Mouse (Mus musculus) spleen, postnatal 10 days (tissue): ENCODE measurements around the gene Prodh2.
"Not testable (repeated sequence)": the region's sequence is repeated elsewhere in the genome, so short reads cannot be mapped to it uniquely, and the experiment has no call there.

Experiments used
- DNase-seq, 2 experiments: peaks; one replicate each; pipeline ENCODE4 v3.0.0; 2021 to 2022; ENCODE audit warnings: low spot score in 2 of 2

Gene Prodh2

GRCm38 (mm10) chr7:30493401-30493931 lies at the start of gene Prodh2:
Gene Prodh2, plus strand, starts transcription at chr7:30493622.
- no peak for DNase-seq

- DNase-seq, result no peak
These were observed 49.7 kb upstream of the Prodh2 start for GRCm38 (mm10) chr7:30443696-30444095.

GRCm38 (mm10) chr7:30444154-30444970 lies 49.1 kb upstream of the Prodh2 start:
- DNase-seq, result peak in 1 of 2 experiments; percentile 26

DNA sequence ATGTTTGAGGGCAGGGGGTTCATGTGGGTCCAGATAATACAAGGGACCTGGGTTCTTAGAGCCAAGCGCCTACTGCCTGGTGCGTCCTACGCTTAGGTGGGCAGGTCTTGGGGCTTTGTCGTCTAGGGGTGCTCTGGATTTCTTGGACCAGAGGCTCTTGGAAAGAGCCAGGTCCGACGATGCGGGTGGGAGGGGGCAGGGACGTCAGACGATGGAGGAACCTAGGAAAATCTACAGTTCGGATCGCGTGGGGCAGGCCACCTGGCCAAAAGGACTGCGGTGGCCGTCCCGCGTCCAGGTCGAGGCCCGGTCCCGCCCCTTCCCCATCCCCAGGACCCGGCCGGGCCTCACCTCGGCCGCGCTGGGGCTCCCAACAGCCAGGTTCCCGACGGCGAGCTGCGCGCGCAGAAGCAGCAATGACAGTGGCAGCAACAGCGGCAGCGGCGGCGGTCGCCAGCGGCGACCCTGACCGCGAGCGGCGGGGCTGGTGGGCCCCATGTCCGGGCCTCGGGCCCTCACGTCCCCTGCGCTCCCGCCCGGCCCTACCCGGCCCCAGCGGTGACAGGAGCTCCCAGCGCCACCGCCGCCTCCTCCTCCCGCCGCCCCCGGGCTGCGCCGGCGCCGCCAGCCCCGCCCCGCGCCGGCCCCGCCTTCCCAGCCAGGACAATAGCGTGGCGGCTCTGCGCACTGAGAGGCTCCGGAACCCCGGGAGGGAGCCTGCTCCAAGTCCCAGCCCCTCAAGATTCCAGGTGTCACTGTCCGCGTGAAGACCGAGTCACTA lies 48.3 kb upstream of the Prodh2 start, which contains the start of gene Aplp1:
Gene Aplp1 (minus strand): TSS at position 565 of the 781 bp plus-strand sequence.
- peak in 1 of 2 experiments; percentile 43 for DNase-seq

- no peak for DNase-seq
These were observed 43.2 kb upstream of the Prodh2 start for GRCm38 (mm10) chr7:30450241-30450640.

DNA sequence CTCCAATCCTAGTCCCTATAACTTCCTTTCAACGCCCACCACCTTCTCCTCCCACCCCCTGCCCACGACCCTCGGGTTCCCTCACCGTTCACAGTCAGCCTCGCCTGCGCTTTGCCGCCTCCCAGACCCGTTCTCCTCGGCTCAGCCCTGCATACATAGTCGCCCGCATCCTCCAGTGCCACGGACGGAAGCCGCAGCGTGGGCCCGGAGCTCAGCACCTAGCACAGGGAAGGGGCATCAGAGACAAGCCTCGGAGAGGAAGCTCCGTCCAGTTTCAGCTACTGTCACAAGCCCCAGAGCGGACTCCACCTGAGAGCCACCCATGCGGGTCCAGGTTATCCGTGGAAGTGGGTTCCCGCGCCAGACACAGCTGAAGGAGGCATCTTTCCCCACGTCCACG lies 40.1 kb upstream of the Prodh2 start:
- no peak for DNase-seq

GRCm38 (mm10) chr7:30453766-30454165 lies 39.7 kb upstream of the Prodh2 start:
- DNase-seq, result peak in 1 of 2 experiments; percentile 71

GRCm38 (mm10) chr7:30454259-30454658 lies 39.2 kb upstream of the Prodh2 start:
- no peak for DNase-seq

DNA sequence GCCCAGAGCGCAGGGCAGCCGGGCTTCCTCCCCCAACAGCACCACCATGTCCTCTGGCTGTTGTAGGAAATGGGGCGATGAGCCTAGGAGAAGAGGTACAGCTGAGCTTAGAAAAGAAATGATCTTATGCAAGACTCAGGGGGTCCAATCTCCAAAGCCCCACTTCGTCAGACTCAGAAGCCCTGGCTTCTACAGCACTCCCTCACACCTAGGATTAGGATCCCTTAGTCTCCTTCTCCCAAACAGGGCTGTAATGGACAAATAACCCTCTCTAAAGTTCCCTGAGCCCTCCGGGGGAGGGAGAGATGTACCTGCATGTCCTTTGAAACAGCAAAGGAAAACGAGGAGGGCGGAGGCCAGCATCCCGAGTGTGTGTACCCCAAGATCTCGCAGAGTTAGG lies 36.9 kb upstream of the Prodh2 start:
- DNase-seq, result no peak

DNA sequence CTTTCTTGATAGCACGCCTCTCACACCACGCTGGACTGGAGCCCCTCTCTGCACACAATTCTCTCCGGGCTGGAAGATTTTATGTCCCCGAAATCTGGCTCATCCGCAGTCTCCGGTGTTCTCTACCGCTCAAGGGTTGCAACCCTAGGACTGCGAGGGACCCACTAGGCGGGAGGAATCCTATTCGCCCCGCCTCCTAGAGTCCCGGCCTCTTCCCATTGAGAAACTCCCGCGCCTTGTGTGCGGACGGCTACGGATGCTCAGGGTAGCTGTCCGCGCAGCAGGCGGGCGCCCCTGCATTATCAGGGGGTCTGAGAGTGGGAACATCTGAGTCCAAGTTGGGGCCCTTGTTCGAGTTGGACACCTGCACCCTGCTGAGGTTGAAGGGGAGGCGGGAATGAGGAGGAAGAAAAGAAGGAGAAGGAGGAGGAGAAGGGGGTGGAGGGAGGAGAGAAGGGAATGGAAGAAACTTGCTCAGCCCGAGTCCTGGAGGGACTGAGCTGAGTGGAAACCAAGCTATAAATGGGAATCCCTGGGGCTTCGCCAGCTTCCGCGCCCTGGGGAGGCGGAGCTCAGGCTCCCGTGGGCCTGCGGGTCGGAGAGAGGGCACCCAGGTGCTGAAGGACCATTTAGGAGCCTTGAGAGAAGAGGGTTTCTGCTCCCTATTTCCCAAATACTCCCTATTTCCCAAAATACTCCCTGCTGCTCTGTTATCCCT lies 36.4 kb upstream of the Prodh2 start:
- no peak for DNase-seq

DNA sequence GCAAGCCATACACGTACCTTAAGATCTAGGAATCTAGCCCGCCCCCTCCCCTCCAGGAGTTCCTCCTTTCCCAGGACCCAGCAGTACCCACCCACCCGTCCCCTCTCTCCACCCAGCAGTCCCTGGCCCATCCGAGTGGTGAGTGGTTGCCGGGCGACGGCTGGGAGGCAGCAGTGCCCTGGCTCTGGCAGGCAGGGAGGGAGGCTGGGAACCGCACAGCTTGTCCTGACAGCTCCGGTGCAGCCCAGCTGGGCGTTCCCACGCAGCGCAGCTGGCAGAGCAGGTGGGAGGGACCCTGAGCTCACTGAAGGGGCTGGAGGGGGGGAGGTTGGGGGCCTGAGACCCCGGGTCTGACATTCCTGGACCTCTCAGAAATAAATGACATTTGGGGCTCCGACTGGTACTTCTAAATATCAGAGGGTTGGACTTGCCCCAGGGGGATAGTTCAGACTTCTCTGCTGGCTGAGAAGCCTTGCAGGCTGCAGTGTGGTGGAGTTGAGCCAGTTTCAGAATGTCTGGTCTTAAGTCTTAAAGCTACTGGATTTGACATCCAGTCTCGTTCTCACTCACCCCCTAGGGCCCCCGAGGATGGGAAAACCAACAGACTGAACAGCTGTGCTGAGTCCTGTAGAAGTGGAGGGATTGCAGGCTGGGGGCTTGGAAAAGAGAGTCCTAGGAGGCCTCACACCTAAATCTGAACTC lies 35.6 kb upstream of the Prodh2 start, which contains the start of the genes Kirrel2 and Nphs1:
Gene Kirrel2 (minus strand): TSS at position 62 of the 702 bp plus-strand sequence.
Gene Nphs1 (plus strand): TSS at position 687 of the 702 bp plus-strand sequence.
- DNase-seq, result no peak

DNA sequence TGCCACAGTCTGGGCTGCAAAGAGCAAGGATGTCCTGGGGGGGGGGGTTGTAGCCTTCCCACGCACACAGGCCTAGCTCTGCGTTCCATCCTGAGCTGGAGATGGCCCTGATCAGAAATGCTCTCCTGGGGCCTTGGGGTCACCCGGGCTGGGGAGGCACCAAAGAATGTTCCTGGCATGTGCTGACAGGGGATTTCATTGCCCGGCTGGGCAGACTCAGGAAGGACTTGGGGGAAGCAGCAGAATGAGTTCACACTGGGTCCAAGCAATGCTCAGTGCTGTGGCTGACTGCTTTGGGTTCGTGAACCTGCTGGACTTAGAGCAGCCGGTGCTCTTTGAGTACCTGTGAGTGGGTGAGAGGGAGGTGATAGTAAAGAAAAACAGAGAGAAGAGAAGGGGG lies 33.9 kb upstream of the Prodh2 start:
- DNase-seq, result no peak

- no peak for DNase-seq
These were observed 29.9 kb upstream of the Prodh2 start for GRCm38 (mm10) chr7:30463568-30463967.

DNA sequence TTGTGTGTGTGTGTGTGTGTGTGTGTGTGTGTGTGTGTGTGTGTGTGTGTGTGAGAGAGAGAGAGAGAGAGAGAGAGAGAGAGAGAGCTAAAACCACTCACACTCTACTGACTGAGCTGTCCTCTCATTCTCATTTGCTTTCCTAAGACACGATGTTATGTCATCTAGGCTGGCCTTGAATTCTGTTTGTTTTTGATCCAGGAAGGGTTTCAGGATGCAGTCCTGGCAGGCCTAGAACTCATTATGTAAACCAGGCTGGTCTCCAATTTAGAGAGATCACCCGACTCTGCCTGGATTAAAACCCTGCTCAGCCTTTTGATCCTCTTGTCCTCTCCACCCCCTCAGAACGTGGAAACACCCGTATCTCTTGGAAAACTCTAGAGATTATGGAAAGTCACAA lies 29.4 kb upstream of the Prodh2 start:
- no peak for DNase-seq

DNA sequence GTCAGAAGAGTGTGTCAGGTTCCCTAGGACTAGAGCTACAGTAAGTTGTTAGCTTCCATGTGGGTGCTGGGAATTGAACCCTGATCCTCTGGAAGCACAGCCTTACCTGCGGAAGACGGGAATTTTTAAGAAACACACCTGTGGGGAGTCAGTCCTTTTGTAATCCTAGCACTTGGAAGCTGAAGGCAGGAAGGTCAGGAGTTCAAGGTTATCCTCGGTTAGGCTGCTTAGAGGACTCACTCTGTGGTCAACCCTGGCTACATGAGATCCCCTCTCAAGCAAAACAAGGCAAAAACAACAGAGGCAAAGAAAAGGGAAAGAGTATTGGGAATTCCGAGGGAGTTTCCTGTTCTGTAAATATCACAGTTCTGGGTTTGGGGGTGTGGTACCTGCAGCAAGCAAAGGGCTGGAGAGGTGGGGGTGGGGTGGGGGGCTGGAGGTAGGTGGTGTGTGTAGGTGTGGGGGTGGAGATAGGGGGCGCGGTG lies 28.6 kb upstream of the Prodh2 start:
- no peak for DNase-seq

DNA sequence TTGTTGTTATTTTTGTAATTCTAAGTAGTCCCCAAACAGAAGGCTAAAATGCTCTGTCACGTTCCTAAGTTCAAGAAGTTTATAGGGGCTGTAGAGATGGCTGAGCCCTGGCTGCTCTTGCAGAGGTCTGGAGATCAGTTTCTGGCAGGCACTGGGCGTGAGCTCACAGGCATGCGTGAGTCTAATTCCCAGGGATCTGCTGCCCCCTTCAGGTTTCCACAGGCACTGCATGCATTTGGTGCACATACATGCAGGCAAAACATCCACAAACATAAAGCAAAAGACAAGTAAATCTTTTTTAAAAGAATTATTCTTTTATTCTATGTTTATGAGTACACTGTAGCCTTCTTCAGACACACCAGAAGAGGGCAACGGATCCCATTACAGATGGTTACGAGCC lies 21.0 kb upstream of the Prodh2 start:
- DNase-seq, result peak in 1 of 2 experiments; percentile 61

DNA sequence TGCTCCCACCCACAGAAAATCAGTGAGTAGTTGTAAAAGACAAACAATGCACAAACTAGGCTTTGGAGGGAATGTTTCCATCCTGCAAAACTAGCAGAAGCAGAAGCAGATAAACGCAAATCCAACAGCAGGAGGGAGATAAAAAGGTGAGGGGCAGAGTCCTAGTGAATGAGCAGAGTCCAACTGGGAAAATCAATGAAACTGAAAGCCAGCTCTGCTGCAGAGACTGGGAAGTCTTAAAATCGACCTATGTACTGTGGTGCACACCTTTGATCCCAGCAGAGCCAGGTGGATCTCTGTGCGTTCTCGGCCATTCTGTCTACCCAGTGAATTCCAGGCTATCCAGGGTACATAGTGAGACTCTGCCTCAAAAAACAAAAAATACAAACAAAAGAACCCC lies 18.4 kb upstream of the Prodh2 start:
- DNase-seq, result no peak

DNA sequence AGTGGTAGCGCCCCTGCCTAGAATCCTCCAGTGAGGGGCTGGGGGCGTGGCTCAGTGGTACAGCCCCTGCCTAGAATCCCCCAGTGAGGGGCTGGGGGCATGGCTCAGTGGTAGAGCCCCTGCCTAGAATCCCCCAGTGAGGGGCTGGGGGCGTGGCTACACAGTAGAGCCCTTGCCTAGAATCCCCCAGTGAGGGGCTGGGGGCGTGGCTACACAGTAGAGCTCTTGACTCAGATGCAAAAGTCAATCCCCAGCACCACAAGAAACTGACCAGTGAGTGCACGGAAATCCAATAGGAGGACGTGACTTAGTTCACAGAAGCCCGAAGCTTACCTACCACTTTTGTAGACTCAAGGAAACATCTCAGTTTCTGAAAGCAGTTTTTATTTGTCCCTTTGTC lies 17.3 kb upstream of the Prodh2 start:
- DNase-seq, result not testable (repeated sequence)

DNA sequence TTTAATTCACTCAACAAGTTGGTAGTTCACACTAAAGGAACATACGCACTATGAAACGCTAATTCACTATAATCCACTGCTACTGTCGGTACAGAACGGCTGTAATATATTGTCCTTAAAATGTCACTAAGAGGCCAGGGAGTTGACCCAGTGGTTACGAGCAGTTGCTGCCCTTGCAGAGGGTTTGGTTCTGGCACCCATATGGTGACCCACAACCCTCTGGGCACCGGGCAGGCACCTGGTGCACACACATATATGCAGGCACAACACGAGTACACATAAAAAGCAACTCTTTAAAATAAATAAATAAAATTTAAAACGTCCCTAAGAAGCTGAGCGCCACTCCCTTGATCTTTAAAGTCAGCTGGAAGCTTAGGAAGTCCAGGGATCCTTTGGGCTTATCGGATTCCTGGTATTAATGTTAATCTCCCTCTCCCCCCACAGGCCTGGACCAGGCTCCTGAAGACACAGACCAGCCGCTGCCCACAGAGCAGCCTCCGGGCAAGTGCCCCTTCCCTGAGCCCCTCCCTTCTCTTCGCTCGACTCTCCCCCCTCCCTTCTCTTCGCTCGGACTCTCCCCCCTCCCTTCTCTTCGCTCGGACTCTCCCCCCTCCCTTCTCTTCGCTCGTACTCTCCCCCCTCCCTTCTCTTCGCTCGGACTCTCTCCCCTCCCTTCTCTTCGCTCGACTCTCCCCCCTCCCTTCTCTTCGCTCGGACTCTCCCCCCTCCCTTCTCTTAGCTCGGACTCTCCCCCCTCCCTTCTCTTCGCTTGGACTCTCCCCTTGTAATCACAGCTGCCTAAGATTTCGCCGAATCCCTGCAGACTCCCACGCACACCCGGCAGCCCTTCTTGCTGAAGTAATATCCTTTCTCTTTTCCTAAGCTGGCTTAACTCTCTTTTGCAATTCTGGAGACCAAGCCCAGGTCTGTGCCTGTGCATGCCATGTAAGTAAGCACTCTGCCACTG lies 15.7 kb upstream of the Prodh2 start:
- DNase-seq, result no peak

DNA sequence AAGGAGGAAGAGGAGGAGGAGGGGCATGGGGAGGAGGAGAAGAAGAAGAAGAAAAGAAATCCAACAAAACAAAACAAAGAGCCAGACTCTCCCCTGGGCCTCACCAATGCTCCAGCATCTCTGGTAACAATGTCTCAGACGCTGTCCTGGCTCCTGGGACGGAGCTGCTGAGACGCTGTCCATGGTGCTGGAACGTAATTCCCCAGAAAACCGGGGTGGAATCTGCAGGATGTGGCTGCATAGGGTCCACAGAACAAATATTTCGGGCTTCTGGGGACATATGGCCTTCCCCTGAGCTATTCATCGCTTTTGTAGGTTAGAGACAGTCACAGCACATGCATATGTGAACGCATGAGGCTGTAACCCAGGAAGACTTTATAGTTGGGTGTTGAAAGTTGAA lies 9.2 kb upstream of the Prodh2 start:
- DNase-seq, result no peak
